Mouse (Mus musculus) CD4-positive naive resting alpha-beta T cell, adult 76 days (primary cell): ENCODE measurements around the gene Mfsd10. TPM values are rescaled to one million over a fixed set of nuclear protein-coding genes. Genes with fewer than 3 reads are reported as not detected.

Experiments
- total RNA-seq: library from RNA; stranded (reverse); gene quantifications from one replicate; pipeline ENCODE4 v1.2.4, GENCODE M21; 2023

Mfsd10 gene
- total RNA-seq, result 50.9 TPM

DNA sequence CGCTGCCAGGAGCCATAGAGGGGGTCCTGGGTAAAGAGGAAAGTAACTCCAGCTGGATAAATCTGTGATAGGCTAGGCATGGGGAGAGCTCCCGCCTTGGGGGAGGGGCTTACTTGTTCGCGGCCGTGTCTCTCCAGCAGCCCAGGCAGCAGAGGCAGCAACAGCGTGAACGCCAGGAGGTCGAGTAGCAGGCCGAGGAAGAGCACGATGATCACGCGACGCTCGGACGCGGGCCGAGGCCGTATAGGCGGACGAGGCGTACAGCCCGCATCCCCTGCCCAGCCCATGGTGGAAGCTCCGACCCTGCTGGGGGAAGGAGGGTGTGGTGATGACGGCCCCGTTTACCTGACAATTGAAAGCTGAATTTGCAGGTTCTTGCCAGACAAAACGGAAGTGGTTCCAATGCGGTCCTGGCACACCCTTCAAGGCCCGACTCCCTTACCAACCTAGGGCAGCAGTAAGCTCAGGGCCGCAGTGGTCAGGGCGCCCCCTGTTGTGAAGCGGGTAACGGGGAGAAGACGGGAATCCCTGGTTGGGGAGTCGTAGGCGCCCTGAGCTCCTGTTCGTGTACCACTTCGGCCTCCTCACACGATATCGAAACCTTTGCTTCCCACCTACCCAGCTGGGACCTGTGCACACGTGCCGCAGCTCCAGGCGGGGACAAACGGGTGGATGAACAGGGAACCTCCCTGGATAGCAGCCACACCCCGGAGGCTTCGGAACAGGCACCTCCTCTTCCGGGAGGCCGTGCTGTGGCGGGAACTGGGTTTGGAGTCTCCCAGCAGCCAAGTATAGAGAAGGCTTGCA, at the start of gene Mfsd10:
Gene Mfsd10 (minus strand): TSS at position 732 of the 807 bp plus-strand sequence.

GRCm38 (mm10) chr5:34659686-34660590, 22.9 kb upstream of the Mfsd10 start, which contains the start of the genes Nop14 and Grk4:
Nop14 (minus strand) TSS chr5:34660148.
Grk4 (plus strand) TSS chr5:34660379.

Other genes starting within 250 kb of the Mfsd10 start
- gene Tnip2, start 123.2 kb downstream of the Mfsd10 start, total RNA-seq, result 29.1 TPM
- 9.9 TPM for gene Sh3bp2, start 111.4 kb downstream of the Mfsd10 start, total RNA-seq
- 330 TPM for gene Add1, start 63.5 kb downstream of the Mfsd10 start, total RNA-seq
- 45.9 TPM for gene Nop14, start 22.9 kb upstream of the Mfsd10 start, total RNA-seq
- gene Grk4, start 23.2 kb upstream of the Mfsd10 start, total RNA-seq, result 4.9 TPM
- 61.2 TPM for gene Htt, start 124.5 kb upstream of the Mfsd10 start, total RNA-seq